Mouse (Mus musculus) thymus, adult 2 months (tissue): ENCODE measurements around the gene Dgcr6.

Experiments used
- CTCF ChIP-seq: fragments of 200-500 bp; IDR thresholded peaks from 2 replicates; pipeline ENCODE4 v1.5.1; 2012; ENCODE audit warnings: mild to moderate bottlenecking, control low read depth, low read length, moderate library complexity, borderline replicate concordance; ENCODE audit not compliant: control insufficient read depth, poor library complexity, insufficient read depth; ENCODE audit errors: extremely low read depth
- POLR2A ChIP-seq: fragments of 200-500 bp; IDR thresholded peaks from 2 replicates; pipeline ENCODE4 v1.6.1; 2012; ENCODE audit warnings: mild to moderate bottlenecking, low read length, control low read depth, moderate library complexity; ENCODE audit not compliant: control insufficient read depth, poor library complexity, insufficient read depth; ENCODE audit errors: extremely low read depth

DNA sequence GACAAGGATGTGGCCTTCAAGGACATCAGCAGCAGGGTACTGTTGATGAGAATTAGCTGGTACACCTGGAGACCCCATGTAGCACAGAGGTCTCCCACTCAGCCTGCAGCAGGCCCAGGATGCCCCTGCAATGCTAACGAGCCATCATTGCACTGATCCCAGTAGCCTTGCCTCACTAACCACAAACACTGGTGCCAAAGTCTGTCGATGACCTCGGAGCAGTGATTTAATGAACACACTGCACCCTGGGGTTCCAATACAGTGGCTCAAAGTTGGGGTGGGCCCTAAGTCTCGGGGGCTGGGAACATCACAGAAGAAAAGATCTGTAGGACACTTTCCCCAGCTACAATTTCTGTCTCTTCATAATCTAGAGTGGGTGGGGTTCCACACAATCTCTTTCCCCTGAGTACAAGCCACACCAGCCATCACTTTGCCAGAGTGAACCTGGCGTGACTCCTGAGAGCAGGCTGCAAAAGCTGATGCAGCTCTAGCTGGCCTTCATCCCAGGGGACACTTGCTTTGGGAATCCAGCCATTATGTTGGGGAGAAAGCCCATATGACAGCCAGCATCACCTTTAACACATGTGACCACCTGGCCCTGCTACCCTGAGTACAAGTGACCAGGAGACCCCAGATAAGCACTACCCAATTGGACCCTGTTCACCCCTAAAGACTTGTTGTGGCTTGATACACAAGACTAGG, 25.8 kb downstream of the Dgcr6 start:
- TF ChIP-seq POLR2A (no peak), CTCF (no peak)
